Mouse (Mus musculus): ENCODE data around the gene Hoxb2. TPM values are rescaled to one million over a fixed set of nuclear protein-coding genes. Genes with fewer than 3 reads are reported as not detected.

The Hoxb2 gene
- not detected in 2 replicates for polyA plus RNA-seq (2015; fragmentation: Nextera tagmentation; extraction: Ambion mirVana)

- H3K4me2 ChIP-seq (ENCODE audit: low read length): no peak within 1 kb of the TSS
- no peaks in the 10 kb centered on the region for H3K9me3 ChIP-seq (ENCODE audit: control insufficient read depth, low read length)
- no peaks in the 10 kb centered on the region for H3K36me3 ChIP-seq (ENCODE audit: control insufficient read depth, insufficient read depth)
- H3K27ac ChIP-seq (ENCODE audit: low read length): no peak within 1 kb of the TSS
- peaks cover 89% of the 10 kb centered on the region for H3K27me3 ChIP-seq (replicated peaks; ENCODE audit: control insufficient read depth, insufficient read depth, low read length)
- no peak within 1 kb of the TSS for H3K9ac ChIP-seq (replicated peaks; ENCODE audit: low read depth, low read length)
- H3K4me1 ChIP-seq (replicated peaks; ENCODE audit: control insufficient read depth, insufficient read depth, low read length): peaks cover 4% of the 10 kb centered on the region
- no peak within 1 kb of the TSS for H3K4me3 ChIP-seq (replicated peaks; ENCODE audit: low read length)
- ATAC-seq: no peak
- 0% methylated on average over 2 of the region's 2 CpGs for WGBS
Observed at GRCm38 (mm10) chr11:96350341-96350624, at the start of gene Hoxb2. Gene Hoxb2, plus strand, starts transcription at chr11:96350525.

- no peak overlapping the region for H3K4me2 ChIP-seq (ENCODE audit: low read length)
- WGBS: 4% methylated on average over 10 of the region's 10 CpGs
- H3K27ac ChIP-seq (ENCODE audit: low read length): no peak overlapping the region
- no peaks in the 10 kb centered on the region; the same call in 1 of the 2 replicates for H3K4me1 ChIP-seq (replicated peaks; ENCODE audit: control insufficient read depth, insufficient read depth, low read length)
- ATAC-seq: no peak
- H3K4me3 ChIP-seq (replicated peaks; ENCODE audit: low read length): no peak overlapping the region
- H3K27me3 ChIP-seq (replicated peaks; ENCODE audit: control insufficient read depth, insufficient read depth, low read length): peaks cover 97% of the 10 kb centered on the region
- no peaks in the 10 kb centered on the region for H3K36me3 ChIP-seq (ENCODE audit: control insufficient read depth, insufficient read depth)
- H3K9me3 ChIP-seq (ENCODE audit: control insufficient read depth, low read length): no peaks in the 10 kb centered on the region
- no peak overlapping the region for H3K9ac ChIP-seq (replicated peaks; ENCODE audit: low read depth, low read length)
Observed at GRCm38 (mm10) chr11:96301064-96301431, 49.3 kb upstream of the Hoxb2 start.

- no peaks in the 10 kb centered on the region for H3K36me3 ChIP-seq (ENCODE audit: control insufficient read depth, insufficient read depth)
- no peak overlapping the region for H3K4me3 ChIP-seq (replicated peaks; ENCODE audit: low read length)
- 2% methylated on average over 15 of the region's 15 CpGs for WGBS
- H3K4me2 ChIP-seq (ENCODE audit: low read length): no peak overlapping the region
- H3K27me3 ChIP-seq (replicated peaks; ENCODE audit: control insufficient read depth, insufficient read depth, low read length): peaks cover 97% of the 10 kb centered on the region
- H3K4me1 ChIP-seq (replicated peaks; ENCODE audit: control insufficient read depth, insufficient read depth, low read length): no peaks in the 10 kb centered on the region; the same call in 1 of the 2 replicates
- no peak for ATAC-seq
- no peak overlapping the region for H3K9ac ChIP-seq (replicated peaks; ENCODE audit: low read depth, low read length)
- no peaks in the 10 kb centered on the region for H3K9me3 ChIP-seq (ENCODE audit: control insufficient read depth, low read length)
- H3K27ac ChIP-seq (ENCODE audit: low read length): no peak overlapping the region
Observed at GRCm38 (mm10) chr11:96301837-96302236, 48.5 kb upstream of the Hoxb2 start.

- H3K27me3 ChIP-seq (replicated peaks; ENCODE audit: control insufficient read depth, insufficient read depth, low read length): peaks cover 97% of the 10 kb centered on the region
- no peak for ATAC-seq
- H3K9me3 ChIP-seq (ENCODE audit: control insufficient read depth, low read length): no peaks in the 10 kb centered on the region
- H3K9ac ChIP-seq (replicated peaks; ENCODE audit: low read depth, low read length): no peak overlapping the region
- H3K27ac ChIP-seq (ENCODE audit: low read length): no peak overlapping the region
- 3% methylated on average over 23 of the region's 23 CpGs for WGBS
- no peaks in the 10 kb centered on the region for H3K36me3 ChIP-seq (ENCODE audit: control insufficient read depth, insufficient read depth)
- no peak overlapping the region for H3K4me3 ChIP-seq (replicated peaks; ENCODE audit: low read length)
- H3K4me2 ChIP-seq (ENCODE audit: low read length): no peak overlapping the region
- H3K4me1 ChIP-seq (replicated peaks; ENCODE audit: control insufficient read depth, insufficient read depth, low read length): no peaks in the 10 kb centered on the region; the same call in 1 of the 2 replicates
Observed at GRCm38 (mm10) chr11:96302381-96303150, 47.8 kb upstream of the Hoxb2 start.

GRCm38 (mm10) chr11:96303151-96304099 is 46.9 kb upstream of the Hoxb2 start, which contains the start of gene Hoxb5:
Gene Hoxb5, plus strand, starts transcription at chr11:96303336.
- H3K9me3 ChIP-seq (ENCODE audit: control insufficient read depth, low read length): no peaks in the 10 kb centered on the region
- no peak within 1 kb of the TSS for H3K9ac ChIP-seq (replicated peaks; ENCODE audit: low read depth, low read length)
- no peak within 1 kb of the TSS for H3K4me3 ChIP-seq (replicated peaks; ENCODE audit: low read length)
- 1% methylated on average over 69 of the region's 69 CpGs for WGBS
- ATAC-seq: no peak
- no peak within 1 kb of the TSS for H3K27ac ChIP-seq (ENCODE audit: low read length)
- H3K36me3 ChIP-seq (ENCODE audit: control insufficient read depth, insufficient read depth): no peaks in the 10 kb centered on the region
- no peaks in the 10 kb centered on the region; the same call in 1 of the 2 replicates for H3K4me1 ChIP-seq (replicated peaks; ENCODE audit: control insufficient read depth, insufficient read depth, low read length)
- H3K4me2 ChIP-seq (ENCODE audit: low read length): no peak within 1 kb of the TSS
- H3K27me3 ChIP-seq (replicated peaks; ENCODE audit: control insufficient read depth, insufficient read depth, low read length): peaks cover 97% of the 10 kb centered on the region

- H3K9me3 ChIP-seq (ENCODE audit: control insufficient read depth, low read length): no peaks in the 10 kb centered on the region
- peaks cover 100% of the 10 kb centered on the region for H3K27me3 ChIP-seq (replicated peaks; ENCODE audit: control insufficient read depth, insufficient read depth, low read length)
- no peak overlapping the region for H3K4me3 ChIP-seq (replicated peaks; ENCODE audit: low read length)
- H3K4me2 ChIP-seq (ENCODE audit: low read length): no peak overlapping the region
- 2% methylated on average over 37 of the region's 38 CpGs for WGBS
- no peaks in the 10 kb centered on the region for H3K36me3 ChIP-seq (ENCODE audit: control insufficient read depth, insufficient read depth)
- H3K9ac ChIP-seq (replicated peaks; ENCODE audit: low read depth, low read length): no peak overlapping the region
- no peaks in the 10 kb centered on the region; the same call in 1 of the 2 replicates for H3K4me1 ChIP-seq (replicated peaks; ENCODE audit: control insufficient read depth, insufficient read depth, low read length)
- H3K27ac ChIP-seq (ENCODE audit: low read length): no peak overlapping the region
- ATAC-seq: no peak
Observed at GRCm38 (mm10) chr11:96304381-96305195, 45.7 kb upstream of the Hoxb2 start.

GRCm38 (mm10) chr11:96305505-96306182 is 44.7 kb upstream of the Hoxb2 start:
- Histone ChIP-seq H3K9me3 (ENCODE audit: control insufficient read depth, low read length) (no peaks in the 10 kb centered on the region), H3K4me3 (replicated peaks; ENCODE audit: low read length) (no peak overlapping the region), H3K27ac (ENCODE audit: low read length) (no peak overlapping the region), H3K36me3 (ENCODE audit: control insufficient read depth, insufficient read depth) (no peaks in the 10 kb centered on the region), H3K9ac (replicated peaks; ENCODE audit: low read depth, low read length) (no peak overlapping the region), H3K4me1 (replicated peaks; ENCODE audit: control insufficient read depth, insufficient read depth, low read length) (no peaks in the 10 kb centered on the region; the same call in 1 of the 2 replicates), H3K4me2 (ENCODE audit: low read length) (no peak overlapping the region), H3K27me3 (replicated peaks; ENCODE audit: control insufficient read depth, insufficient read depth, low read length) (peaks cover 100% of the 10 kb centered on the region)
- WGBS: 25% methylated on average over 6 of the region's 6 CpGs
- no peak for ATAC-seq

GRCm38 (mm10) chr11:96306183-96306907 is 44.0 kb upstream of the Hoxb2 start:
- H3K4me3 ChIP-seq (replicated peaks; ENCODE audit: low read length): no peak overlapping the region
- H3K9ac ChIP-seq (replicated peaks; ENCODE audit: low read depth, low read length): no peak overlapping the region

More at GRCm38 (mm10) chr11:96306183-96306907, 44.0 kb upstream of the Hoxb2 start:
- ATAC-seq: no peak
- H3K4me2 ChIP-seq (ENCODE audit: low read length): no peak overlapping the region
- no peak overlapping the region for H3K27ac ChIP-seq (ENCODE audit: low read length)
- no peaks in the 10 kb centered on the region for H3K36me3 ChIP-seq (ENCODE audit: control insufficient read depth, insufficient read depth)
- 7% methylated on average over 7 of the region's 7 CpGs for WGBS
- peaks cover 100% of the 10 kb centered on the region for H3K27me3 ChIP-seq (replicated peaks; ENCODE audit: control insufficient read depth, insufficient read depth, low read length)
- no peaks in the 10 kb centered on the region; the same call in 1 of the 2 replicates for H3K4me1 ChIP-seq (replicated peaks; ENCODE audit: control insufficient read depth, insufficient read depth, low read length)
- H3K9me3 ChIP-seq (ENCODE audit: control insufficient read depth, low read length): no peaks in the 10 kb centered on the region
